Mouse (Mus musculus): Measurements from ENCODE around the gene Usp27x.

Gene Usp27x

GRCm38 (mm10) chrX:7375716-7376480 lies at the start of gene Usp27x:
TSS of gene Usp27x (minus strand) at chrX:7375830.
- peak; percentile 74 for DNase-seq

- DNase-seq: peak; percentile 77
Measured at GRCm38 (mm10) chrX:7422691-7423111, 47.1 kb upstream of the Usp27x start.

GRCm38 (mm10) chrX:7422166-7422565 lies 46.5 kb upstream of the Usp27x start:
- peak; percentile 14 for DNase-seq

GRCm38 (mm10) chrX:7421016-7421415 lies 45.4 kb upstream of the Usp27x start:
- DNase-seq: peak; percentile 71

- no peak for DNase-seq
Measured at GRCm38 (mm10) chrX:7416178-7416871, 40.7 kb upstream of the Usp27x start.

- DNase-seq: no peak
Measured at GRCm38 (mm10) chrX:7415308-7415707, 39.7 kb upstream of the Usp27x start.

- no peak for DNase-seq
Measured at GRCm38 (mm10) chrX:7412239-7413033, 36.8 kb upstream of the Usp27x start.

- no peak for DNase-seq
Measured at GRCm38 (mm10) chrX:7376586-7376985, 956 bp upstream of the Usp27x start.

- DNase-seq: no peak
Measured at GRCm38 (mm10) chrX:7375322-7375715, 311 bp downstream of the Usp27x start.

GRCm38 (mm10) chrX:7325455-7325854 lies 50.2 kb downstream of the Usp27x start:
- peak; percentile 40 for DNase-seq

GRCm38 (mm10) chrX:7322288-7322687 lies 53.3 kb downstream of the Usp27x start:
- peak; percentile 72 for DNase-seq

Data from thymus, postnatal 4 days (tissue).